Mouse (Mus musculus) mature B cell (primary cell): ENCODE results near the gene Ccnt1.

Experiments used
- in situ Hi-C: fragments of 300-500 bp; cut with MboI; formaldehyde crosslinking; loops from 2 replicates; pipeline ENCODE4 v1.14.3; 2019

Ccnt1 gene

GRCm38 (mm10) chr15:98570873-98571538 is at the start of gene Ccnt1, which contains the start of gene 4930415O20Rik:
Gene Ccnt1, minus strand, starts transcription at chr15:98570923.
Gene 4930415O20Rik, plus strand, starts transcription at chr15:98571004.
- in situ Hi-C loops: no loop called here

GRCm38 (mm10) chr15:98617176-98617537 is 46.4 kb upstream of the Ccnt1 start:
- in situ Hi-C loops: loop anchor here (10.0 kb wide), 1 partner anchor 112 kb away; no protein-coding TSS in a partner anchor

GRCm38 (mm10) chr15:98616362-98617175 is 45.8 kb upstream of the Ccnt1 start:
- in situ Hi-C loops: loop anchor here (10.0 kb wide), 1 partner anchor 112 kb away; no protein-coding TSS in a partner anchor

- in situ Hi-C loops: loop anchor here (10.0 kb wide), 1 partner anchor 111 kb away; no protein-coding TSS in a partner anchor
Measured at GRCm38 (mm10) chr15:98615751-98616150, 45.0 kb upstream of the Ccnt1 start.

DNA sequence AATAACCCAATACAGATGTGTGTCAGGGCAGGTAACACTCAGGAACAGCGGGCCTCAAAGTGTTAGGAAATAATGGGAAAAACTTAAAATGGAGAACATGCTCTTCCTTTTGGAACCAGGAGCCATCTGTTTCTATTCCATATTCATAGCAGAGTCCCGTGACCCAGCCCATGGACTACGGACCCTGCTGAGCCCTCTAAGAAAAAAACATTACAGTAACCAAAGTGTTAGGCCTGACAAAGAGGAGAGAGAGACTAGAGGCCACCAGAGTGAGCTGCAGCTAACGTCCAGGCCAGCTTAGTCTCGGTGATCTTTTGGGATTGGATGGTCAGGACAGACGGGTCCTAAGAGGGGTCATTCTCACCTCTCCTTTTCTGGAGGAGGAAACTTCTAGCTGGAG is 44.2 kb upstream of the Ccnt1 start:
- in situ Hi-C loops: loop anchor here (10.0 kb wide), 1 partner anchor 110 kb away; no protein-coding TSS in a partner anchor

GRCm38 (mm10) chr15:98614551-98614950 is 43.8 kb upstream of the Ccnt1 start:
- in situ Hi-C loops: loop anchor here (10.0 kb wide), 1 partner anchor 110 kb away; no protein-coding TSS in a partner anchor

DNA sequence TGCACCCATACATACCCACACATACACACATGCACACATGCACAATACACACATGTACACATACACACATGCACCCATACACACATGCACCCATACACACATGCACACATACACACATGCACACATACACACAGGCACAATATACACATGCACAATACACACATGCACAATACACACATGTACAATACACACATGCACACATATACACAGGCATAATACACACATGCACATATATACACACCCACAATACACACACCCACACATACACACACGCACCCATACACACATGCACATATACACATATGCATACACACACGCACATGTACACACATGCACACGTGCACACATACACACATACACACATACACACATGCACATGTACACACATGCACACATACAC is 41.5 kb upstream of the Ccnt1 start:
- in situ Hi-C loops: loop anchor here (10.0 kb wide), 1 partner anchor 107 kb away; no protein-coding TSS in a partner anchor

GRCm38 (mm10) chr15:98610131-98610633 is 39.5 kb upstream of the Ccnt1 start:
- in situ Hi-C loops: loop anchor here (10.0 kb wide), 1 partner anchor 105 kb away; no protein-coding TSS in a partner anchor

DNA sequence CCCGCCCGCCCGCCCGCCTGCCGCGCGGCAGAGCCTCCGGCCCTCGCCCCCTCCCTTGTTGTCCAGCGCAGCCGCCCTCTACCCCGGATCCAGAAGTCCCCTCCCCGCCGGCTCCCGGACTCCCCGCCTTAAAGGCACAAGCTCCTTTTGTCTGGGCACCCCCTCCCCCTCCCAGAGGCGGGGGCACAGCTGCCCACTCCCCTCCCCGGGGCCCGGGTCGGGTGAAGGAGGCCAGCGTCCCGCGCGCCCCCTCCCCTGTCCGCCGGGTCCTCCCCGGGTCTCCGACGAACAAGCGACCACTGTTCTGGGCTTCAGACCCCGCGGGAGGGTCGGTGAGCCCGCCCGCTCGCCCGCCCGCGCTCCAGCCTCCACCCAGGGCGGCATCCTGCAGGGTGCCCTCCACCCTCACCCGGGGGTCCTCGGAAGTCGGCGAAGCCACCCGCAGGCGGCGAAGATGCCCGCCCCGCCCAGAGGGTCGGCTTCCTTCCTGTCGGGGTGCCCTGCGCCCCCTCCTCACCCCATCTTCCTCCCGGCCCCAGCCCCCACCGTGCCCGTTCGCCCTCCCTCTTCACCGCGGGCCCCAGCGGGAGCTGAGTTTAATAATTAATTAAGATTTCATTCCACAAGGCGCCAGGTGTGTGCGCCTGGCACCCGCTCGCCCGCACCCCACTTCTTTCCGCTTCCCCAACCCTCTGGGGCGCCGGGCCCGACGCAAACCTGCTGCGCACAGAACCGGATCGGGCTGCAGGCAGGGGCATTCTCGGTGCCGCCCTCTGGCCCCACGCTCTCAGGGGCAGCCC is 38.8 kb upstream of the Ccnt1 start, which contains the start of gene Adcy6:
Gene Adcy6, minus strand, starts transcription at position 746 of the 800 bp plus-strand sequence.
- in situ Hi-C loops: loop anchor here (10.0 kb wide), 1 partner anchor 105 kb away; no protein-coding TSS in a partner anchor

DNA sequence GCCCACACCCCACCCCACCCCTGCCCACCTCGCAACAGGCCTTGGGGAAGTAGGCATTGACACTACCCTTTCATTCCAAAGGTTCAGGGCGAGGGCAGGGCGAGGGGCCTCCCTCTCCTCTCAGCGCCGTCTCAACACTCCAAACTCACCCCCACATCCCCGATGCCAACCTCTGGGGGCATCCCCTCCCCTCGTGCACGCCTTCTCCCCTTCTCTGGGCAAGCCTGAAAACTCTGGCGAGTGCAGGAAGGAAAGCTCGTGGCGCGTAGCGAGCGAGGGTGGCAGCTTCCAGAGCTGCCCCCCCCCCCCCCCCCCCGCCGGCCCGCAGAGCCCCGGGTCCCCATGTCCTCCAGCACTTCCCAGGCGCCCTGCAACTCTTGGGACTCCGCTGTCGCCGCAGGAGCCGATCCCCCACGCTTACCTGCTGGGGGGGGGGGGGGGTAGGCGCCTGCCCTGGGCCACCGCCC is 38.1 kb upstream of the Ccnt1 start:
- in situ Hi-C loops: no loop called here

DNA sequence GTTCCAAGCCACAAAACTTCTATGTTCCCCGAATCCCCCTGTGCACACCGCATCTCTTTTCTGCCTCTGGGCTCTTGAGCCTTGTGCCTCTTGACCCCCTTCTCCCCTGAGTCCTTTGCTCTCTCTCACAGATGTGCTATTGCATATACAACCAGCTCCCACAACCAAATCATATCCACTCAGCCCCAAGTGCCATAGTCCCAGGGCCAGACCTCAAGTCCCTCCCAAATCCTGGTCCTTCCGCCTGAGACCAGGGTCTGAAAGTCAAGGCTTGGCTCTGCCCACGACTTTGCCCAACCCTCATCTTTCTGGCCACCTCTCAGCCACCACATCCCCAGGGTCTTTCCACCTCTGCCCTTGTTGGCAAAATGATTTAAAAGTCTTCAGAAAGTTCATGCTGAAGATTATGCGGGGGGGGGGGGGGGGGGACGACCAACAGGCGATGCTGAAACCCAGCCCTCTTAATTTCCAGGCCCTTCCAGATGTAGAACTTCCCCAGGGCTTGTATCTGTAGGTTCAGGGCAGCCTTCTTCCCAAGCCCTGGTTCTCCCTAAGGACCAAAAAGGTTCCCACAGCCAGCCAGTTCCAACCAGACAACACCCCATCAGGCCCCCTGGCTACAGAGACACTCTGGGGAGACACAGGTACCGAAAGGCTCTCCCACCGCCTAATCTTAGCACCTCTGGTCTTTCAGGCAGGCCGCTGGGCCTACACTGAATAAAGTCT is 37.5 kb upstream of the Ccnt1 start:
- in situ Hi-C loops: no loop called here

- in situ Hi-C loops: no loop called here
Measured at GRCm38 (mm10) chr15:98607557-98607956, 36.8 kb upstream of the Ccnt1 start.

DNA sequence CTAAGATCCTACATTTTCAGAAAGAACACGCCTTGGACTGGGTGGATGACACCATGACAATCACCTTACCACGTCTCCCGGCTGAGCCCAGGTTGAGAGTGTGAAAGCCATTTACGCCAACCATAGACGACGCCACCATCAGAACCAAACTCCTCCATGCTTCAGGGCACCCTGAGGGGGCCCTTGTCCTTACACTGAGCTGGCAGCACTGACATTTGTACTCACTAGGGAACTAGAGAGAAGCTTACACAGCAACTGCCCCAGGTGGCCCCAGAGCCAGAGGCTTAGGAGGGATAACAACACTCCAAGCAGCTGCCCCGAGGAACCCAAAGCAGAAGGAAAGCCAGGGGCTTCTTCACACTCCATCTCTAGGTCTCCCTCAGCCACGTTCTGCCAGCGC is 36.0 kb upstream of the Ccnt1 start:
- in situ Hi-C loops: no loop called here

- in situ Hi-C loops: no loop called here
Measured at GRCm38 (mm10) chr15:98606051-98606536, 35.4 kb upstream of the Ccnt1 start.

DNA sequence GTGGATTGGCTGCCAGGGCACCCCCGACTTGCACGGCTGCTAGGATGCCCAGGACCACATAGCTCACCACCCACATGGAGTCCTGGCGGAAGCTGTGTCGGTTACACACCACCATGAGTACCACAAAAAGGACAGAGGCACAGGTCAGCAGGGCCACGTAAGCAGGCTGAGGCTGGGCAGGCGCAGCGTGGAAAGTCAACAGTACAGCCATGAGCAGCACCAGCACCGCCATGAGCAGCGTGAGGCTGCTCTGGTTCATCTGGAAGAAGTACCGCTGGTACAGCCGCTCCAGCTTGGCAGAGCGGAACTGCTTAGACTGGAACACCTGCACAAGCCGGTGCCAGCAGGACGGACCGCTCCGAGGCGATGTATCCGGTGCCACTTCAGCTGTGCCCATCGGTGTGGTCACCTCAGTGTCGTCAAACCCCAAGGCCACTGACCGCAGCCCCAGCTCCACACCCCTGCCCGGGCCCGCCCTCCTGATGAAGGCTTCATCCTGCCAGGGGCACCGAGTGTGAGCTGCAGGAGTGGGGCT is 33.4 kb upstream of the Ccnt1 start:
- in situ Hi-C loops: no loop called here

GRCm38 (mm10) chr15:98602921-98603458 is 32.3 kb upstream of the Ccnt1 start:
- in situ Hi-C loops: no loop called here

DNA sequence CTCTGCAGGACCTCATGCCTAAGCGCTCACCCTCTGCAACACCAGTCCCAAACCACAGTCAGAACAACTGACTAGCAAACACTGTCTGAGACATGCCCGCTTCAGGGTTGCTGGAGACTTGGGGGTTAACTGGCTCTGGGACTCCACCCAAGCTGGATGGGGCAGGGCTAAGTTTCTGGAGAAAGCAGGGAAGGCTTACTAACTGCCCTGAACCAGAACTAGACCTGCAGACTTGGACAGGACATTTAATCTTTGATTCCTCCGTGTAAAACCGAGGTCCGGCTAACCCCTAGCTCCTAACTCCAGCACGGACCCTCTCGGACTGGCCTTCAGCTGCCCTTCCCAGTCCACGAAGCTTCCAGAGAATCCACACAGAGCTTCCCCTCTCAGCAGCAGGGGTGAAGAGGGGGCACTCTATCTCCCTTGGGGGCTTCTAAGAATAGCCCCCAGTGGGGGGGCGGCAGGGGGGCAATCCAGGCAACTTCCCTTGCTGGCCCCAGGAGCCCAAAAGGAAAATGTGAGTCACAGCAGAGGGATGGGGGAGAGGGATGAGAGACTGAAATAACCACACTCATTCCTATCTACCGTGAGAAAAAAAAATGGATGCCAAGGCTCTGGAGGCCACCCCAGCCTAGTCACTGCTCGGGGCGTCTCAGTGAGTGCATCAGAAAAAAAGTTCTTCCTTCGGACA is 31.6 kb upstream of the Ccnt1 start:
- in situ Hi-C loops: no loop called here

GRCm38 (mm10) chr15:98601832-98602190 is 31.1 kb upstream of the Ccnt1 start:
- in situ Hi-C loops: no loop called here

DNA sequence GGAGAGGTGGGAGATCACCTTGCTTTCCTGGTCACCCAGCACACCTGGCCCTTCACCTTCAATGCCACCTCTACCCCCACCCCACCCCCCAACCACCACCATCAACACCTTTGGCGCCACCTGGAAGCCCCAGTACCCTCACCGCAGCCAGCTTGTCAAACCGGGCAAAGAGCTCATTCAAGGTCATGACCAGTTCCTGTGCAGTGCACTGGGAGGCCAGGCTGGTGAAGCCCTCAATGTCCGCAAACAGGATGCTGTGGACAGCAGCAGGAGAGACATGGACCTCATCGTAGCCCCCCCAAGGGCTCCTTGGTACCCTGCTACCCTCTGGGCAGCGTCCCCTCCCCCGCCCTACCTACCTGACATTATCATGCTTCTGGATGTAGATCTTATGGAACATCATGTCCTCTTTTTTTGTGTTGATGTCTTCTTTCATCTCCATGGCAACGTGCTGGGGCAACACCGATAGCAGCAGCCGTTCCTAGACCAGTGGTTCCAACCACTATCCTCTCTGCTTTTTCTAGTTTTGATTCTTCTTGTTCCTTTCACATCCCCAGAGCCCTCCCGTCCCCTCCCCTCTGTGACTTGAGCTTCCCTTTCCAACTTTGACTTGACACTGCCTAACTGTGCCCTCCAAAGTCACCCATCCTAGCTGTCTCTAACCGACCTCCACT is 29.4 kb upstream of the Ccnt1 start:
- in situ Hi-C loops: no loop called here
